Mouse (Mus musculus) mature B cell (primary cell): Measurements from ENCODE around the gene Tnip3.

ENCODE experiments used
- in situ Hi-C: fragments of 300-500 bp; cut with MboI; formaldehyde crosslinking; loops from 2 replicates; pipeline ENCODE4 v1.14.3; 2019

Gene Tnip3

GRCm38 (mm10) chr6:65584870-65585332, 59.8 kb downstream of the Tnip3 start:
- in situ Hi-C loops = no loop called here

DNA sequence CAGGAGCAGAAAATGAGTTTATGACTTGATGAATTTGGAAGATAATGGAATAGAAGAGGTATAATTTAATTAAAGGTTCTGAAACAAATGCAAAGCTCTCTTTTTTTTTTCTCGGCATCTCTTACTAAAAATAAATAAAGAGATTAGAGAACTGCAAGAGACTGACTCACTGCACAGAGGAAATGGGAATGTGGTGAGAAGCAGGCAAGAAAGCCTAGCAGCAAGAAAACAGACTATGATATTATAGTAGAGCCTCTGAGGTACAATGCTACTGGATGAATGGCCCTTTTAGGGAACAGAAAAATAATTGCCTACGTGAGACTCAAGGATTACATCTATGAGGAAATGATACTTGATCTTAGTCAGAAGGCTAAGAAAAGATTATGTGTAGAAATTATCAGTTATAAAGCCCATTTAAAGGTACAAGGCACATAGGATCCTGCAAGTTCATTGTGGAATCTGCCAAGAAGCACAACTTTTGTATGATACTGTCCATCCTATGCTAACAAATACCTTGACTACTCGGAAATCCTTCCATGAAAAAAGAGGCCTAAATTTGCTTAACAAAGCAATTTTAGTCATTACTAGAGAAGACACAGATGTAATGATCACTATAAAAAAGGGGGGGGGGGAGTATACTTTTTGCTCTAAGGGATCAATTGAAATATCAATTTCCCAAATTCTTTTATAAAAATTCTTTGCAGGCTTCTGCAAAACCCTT, 60.4 kb downstream of the Tnip3 start:
- in situ Hi-C loops = no loop called here

DNA sequence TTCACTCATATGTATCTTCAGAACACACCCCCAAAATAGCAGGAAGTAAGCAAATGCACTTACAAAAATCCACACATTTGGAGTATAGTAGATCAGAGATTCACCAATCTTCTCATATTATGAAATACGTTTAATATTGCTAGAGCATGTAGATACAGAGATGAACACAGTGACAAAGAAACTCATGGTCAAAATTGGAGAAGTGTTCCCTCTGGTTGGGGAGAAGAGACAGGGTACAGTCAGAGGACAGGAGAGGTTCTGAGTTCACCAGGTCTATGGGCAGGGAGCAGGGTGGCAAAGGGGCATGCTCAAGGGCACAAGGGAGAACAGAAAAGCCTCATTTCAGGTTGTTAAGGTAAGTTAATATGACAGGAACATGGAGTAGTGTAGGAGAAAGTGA, 63.7 kb downstream of the Tnip3 start:
- in situ Hi-C loops = no loop called here

DNA sequence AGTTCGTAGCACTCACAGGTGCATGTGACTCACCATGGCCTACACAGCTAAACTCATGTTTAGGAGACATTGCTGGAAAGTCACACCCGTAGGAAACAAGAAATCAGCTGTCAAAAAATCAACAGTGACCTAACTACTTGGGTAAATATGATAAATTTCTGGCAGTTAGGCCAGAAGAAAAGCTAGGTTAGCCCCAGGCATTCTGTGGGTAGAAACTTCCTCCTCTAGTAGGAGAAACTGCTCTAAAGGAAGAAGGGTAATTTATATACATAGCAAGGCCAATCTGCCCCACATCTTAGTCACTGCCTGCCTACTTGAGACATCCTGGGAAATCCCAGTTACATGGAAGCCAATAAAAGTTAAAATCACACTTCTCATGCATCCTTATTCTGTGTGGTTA, 64.9 kb downstream of the Tnip3 start:
- in situ Hi-C loops = no loop called here

DNA sequence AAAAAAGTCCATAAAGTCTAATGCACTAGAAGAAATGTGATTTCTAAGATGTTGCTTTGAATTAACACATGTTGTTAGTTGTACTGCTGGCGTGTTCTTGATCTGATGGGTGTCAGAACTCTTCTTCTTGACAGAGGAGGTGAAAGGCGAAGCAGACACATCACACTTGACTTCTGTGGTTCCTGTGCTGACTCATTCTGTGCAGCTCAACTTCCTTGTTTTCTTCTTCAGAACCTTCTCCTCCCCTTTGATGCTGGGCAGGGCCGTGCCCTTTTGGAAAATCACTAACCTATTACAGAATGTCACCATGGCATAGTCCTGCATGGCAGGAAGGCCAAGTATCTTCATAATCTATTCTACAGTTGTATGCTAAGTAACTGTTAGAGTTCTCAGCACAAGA, 69.1 kb downstream of the Tnip3 start:
- in situ Hi-C loops = no loop called here

- in situ Hi-C loops = no loop called here
Measured at GRCm38 (mm10) chr6:65595371-65595770, 70.3 kb downstream of the Tnip3 start.

- in situ Hi-C loops = no loop called here
Measured at GRCm38 (mm10) chr6:65597056-65597818, 72.1 kb downstream of the Tnip3 start.

DNA sequence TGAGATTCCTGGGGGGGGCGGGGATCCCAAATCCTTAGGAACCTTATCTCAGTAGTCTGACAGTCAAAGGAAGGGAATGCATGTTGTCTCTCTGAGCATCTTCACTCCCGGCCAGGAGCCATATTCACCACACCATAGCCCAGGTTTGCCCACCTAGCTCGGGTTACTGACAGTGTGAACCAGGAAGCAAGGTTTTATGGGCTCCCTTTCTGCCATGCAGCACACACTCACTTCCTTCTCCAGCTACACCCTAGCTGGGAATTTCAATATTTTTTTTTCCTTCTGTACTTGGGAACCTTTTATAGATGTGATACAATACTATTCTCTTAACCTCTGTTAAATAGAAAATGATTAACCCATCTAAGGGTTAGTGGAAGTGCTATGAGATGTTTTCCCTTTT, 73.4 kb downstream of the Tnip3 start:
- in situ Hi-C loops = no loop called here

DNA sequence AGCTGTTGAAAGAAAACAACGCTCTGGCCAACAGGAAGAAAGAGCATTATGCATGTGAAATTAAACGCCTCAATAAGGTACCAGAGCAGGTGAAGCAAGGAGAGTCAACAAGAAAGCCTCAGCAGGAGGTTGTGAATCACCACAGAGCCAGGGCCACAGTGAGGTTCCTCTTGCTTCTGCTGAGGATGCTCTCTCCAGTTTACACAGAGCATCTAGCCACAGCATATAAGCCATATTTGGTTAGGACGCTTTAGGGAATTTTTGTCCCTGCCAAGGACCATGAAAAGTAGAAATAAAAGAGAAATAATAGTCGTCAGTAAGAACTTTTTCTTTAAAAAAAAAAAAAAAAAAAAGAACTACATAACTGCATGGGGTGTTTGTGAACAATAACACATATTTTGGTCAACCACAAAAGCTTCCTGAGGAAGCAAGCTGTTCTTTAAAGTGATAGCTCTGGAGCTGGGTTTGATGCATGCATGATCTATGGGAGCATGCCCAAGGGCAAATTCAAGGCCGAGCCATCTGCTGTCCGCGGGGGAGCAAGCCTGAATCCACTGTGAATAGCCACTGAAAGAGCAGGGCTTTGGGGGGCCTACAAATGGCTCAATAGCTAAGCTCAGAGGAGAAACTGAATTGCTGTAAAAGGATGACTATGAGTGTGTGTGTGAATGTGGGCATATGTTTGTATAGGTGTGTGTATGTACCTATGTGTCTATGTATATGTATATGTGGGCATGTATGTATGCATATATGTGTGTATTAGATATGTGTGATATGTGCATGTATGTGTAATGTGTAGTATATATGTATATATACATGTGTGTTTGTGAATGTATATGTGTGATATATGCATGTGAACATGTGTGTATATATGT, 75.0 kb downstream of the Tnip3 start:
- in situ Hi-C loops = no loop called here

GRCm38 (mm10) chr6:65600887-65601286, 75.8 kb downstream of the Tnip3 start:
- in situ Hi-C loops = no loop called here

GRCm38 (mm10) chr6:65605778-65606177, 80.7 kb downstream of the Tnip3 start:
- in situ Hi-C loops = no loop called here

DNA sequence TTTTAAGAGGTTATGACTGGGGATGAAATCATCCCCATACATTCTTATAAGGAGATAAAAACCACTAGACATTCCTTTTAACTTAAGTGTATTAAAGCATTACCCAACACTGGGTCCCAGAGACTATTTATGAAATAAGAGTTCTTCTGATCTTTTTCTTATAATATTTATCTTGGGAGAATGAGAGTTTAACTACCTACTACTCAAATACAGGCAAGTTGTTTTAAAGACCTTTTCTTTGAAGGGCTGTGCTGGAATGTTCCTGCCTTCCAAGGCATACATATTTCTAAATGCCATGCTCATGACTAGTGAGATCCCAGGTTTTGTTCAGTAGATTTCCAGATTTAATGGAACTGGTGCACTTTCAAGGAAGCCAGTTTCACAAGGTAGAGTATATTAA, 81.8 kb downstream of the Tnip3 start:
- in situ Hi-C loops = no loop called here

- in situ Hi-C loops = no loop called here
Measured at GRCm38 (mm10) chr6:65611834-65612233, 86.7 kb downstream of the Tnip3 start.

- in situ Hi-C loops = no loop called here
Measured at GRCm38 (mm10) chr6:65613924-65614585, 88.9 kb downstream of the Tnip3 start.

DNA sequence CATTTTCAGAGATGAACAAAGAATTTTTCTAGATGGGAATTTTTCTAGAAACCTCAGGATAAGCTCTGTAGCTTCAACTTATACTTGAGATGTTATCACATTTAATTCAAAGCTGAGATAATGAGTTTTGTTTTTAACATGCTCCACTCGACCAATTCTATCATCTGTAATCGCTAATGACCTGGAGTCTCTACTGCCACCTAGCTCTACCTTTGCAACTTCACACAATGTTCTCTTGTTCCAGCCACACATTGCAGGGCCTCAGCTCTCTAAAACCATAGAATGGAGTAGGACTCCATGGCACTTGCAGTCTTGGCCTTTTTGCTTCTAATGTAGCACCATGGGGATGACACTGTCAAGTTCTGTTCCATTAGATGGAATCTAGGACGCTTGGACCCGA, 90.5 kb downstream of the Tnip3 start:
- in situ Hi-C loops = no loop called here

GRCm38 (mm10) chr6:65621260-65621659, 96.1 kb downstream of the Tnip3 start:
- in situ Hi-C loops = no loop called here

- in situ Hi-C loops = no loop called here
Measured at GRCm38 (mm10) chr6:65623016-65623715, 98.1 kb downstream of the Tnip3 start.

DNA sequence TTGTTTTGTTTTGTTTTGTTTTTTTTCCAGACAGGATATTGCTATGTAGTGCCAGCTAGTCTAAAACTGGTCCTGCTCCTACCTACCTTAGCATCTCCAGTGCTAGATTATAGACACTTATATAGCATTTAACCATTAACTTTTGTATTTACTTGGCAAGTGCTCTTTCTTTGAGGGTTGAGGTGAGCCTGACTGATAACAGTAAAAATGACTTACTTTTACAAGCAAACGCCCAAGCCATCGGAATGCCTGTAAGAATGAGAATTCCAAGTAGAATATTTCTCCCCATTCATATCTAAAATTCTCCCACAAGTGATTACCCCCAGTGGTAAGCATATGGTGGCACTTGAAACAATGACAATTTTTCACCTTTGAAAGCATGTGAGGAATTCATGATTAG, 105.5 kb downstream of the Tnip3 start:
- in situ Hi-C loops = no loop called here

DNA sequence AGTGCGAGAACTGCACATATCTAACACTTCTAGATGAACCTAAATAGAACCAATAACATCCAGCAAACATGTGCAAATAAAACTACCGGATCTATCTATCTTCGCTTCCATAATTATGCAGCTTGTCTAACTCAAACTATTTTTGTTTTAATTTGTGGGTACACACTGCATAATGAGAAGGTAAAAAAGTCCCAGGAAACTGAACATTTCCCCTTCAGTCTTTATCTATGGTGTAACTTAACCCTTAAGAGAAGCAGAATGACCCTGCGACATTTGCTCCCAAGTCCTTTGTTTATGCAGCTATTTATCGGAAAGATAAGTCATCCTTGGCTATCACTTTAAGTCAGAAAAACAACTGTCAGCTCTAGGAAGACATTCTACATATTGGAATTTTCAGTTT, 107.1 kb downstream of the Tnip3 start:
- in situ Hi-C loops = no loop called here

GRCm38 (mm10) chr6:65642431-65642830, 117.3 kb downstream of the Tnip3 start:
- in situ Hi-C loops = no loop called here

GRCm38 (mm10) chr6:65644110-65644509, 119.0 kb downstream of the Tnip3 start:
- in situ Hi-C loops = no loop called here
